Mouse (Mus musculus) embryonic facial prominence, embryonic 11.5 days (tissue): ENCODE measurements around the gene Sh2b2. TPM values are rescaled to one million over a fixed set of nuclear protein-coding genes. Genes with fewer than 3 reads are reported as not detected.

Source experiments
- ATAC-seq: fragments of 200-750 bp; cut with Nextera tagmentation; replicated peaks from 2 replicates; pipeline ENCODE4 v1.8.0; 2017; ENCODE audit warnings: low read depth; ENCODE audit not compliant: insufficient number of reproducible peaks, low FRiP score, low TSS enrichment
- DNase-seq: peaks from one replicate; pipeline ENCODE4 v3.0.0-alpha.2; 2015; ENCODE audit warnings: low spot score
- H3K27ac ChIP-seq: fragments of 300-500 bp; sonication (generic); replicated peaks from 2 replicates; pipeline ENCODE4 v1.5.1; 2014; ENCODE audit warnings: mild to moderate bottlenecking, low read depth, low read length, control low read depth
- H3K27me3 ChIP-seq: fragments of 300-500 bp; sonication (generic); 2 replicates; pipeline ENCODE4 v1.6.1; 2014; ENCODE audit warnings: mild to moderate bottlenecking, low read length, moderate library complexity, mixed read lengths; ENCODE audit not compliant: control insufficient read depth, insufficient read depth
- H3K36me3 ChIP-seq: fragments of 300-500 bp; sonication (generic); replicated peaks from 2 replicates; pipeline ENCODE4 v1.6.1; 2014; ENCODE audit warnings: low read depth, mild to moderate bottlenecking, low read length, moderate library complexity, mixed read lengths; ENCODE audit not compliant: control insufficient read depth, insufficient read depth
- H3K4me1 ChIP-seq: fragments of 300-500 bp; sonication (generic); 2 replicates; pipeline ENCODE4 v1.6.1; 2014; ENCODE audit warnings: low read length, mixed read lengths; ENCODE audit not compliant: control insufficient read depth, insufficient read depth
- H3K4me2 ChIP-seq: fragments of 300-500 bp; sonication (generic); 2 replicates; pipeline ENCODE4 v1.6.1; 2014; ENCODE audit warnings: low read depth, mild to moderate bottlenecking, control low read depth, low read length, moderate library complexity
- H3K4me3 ChIP-seq: fragments of 300-500 bp; sonication (generic); 2 replicates; pipeline ENCODE4 v1.5.1; 2014; ENCODE audit warnings: low read depth, low read length, control low read depth
- H3K9ac ChIP-seq: fragments of 300-500 bp; sonication (generic); replicated peaks from 2 replicates; pipeline ENCODE4 v1.6.1; 2014; ENCODE audit warnings: mild to moderate bottlenecking, control low read depth, low read length
- H3K9me3 ChIP-seq: fragments of 300-500 bp; sonication (generic); replicated peaks from 2 replicates; pipeline ENCODE4 v1.6.1; 2016; ENCODE audit warnings: mild to moderate bottlenecking, low read length, inconsistent platforms, mixed read lengths; ENCODE audit not compliant: control insufficient read depth
- WGBS: fragments of 180-500 bp; shearing (Covaris S2); extraction: QIAGEN DNeasy Blood & Tissue Kit; methylation state at CpG from one replicate; pipeline ENCODE4 v1.1.7; 2014; 5-methylcytosine and 5-hydroxymethylcytosine counted together
- polyA plus RNA-seq: library from polyadenylated mRNA; unstranded; fragments of >200 nt; fragmentation: Nextera tagmentation; extraction: Ambion mirVana; gene quantifications from 2 replicates; pipeline ENCODE4 v1.2.1, GENCODE M21; 2014

The Sh2b2 gene
- polyA plus RNA-seq, 1 experiment from 2014 or later = 9.8 TPM

- no peak for DNase-seq
- H3K9ac ChIP-seq = no peak overlapping the region
- H3K36me3 ChIP-seq = no peaks in the 10 kb centered on the region
- no peaks in the 10 kb centered on the region for H3K9me3 ChIP-seq
- 75% methylated on average over 9 of the region's 9 CpGs for WGBS
- H3K4me2 ChIP-seq = no peak overlapping the region
- no peaks in the 10 kb centered on the region for H3K27me3 ChIP-seq
- no peak for ATAC-seq
- no peaks in the 10 kb centered on the region for H3K4me1 ChIP-seq
- H3K4me3 ChIP-seq = no peak overlapping the region
- H3K27ac ChIP-seq = no peak overlapping the region
These were observed 73.4 kb downstream of the Sh2b2 start for GRCm38 (mm10) chr5:136172939-136173338.

DNA sequence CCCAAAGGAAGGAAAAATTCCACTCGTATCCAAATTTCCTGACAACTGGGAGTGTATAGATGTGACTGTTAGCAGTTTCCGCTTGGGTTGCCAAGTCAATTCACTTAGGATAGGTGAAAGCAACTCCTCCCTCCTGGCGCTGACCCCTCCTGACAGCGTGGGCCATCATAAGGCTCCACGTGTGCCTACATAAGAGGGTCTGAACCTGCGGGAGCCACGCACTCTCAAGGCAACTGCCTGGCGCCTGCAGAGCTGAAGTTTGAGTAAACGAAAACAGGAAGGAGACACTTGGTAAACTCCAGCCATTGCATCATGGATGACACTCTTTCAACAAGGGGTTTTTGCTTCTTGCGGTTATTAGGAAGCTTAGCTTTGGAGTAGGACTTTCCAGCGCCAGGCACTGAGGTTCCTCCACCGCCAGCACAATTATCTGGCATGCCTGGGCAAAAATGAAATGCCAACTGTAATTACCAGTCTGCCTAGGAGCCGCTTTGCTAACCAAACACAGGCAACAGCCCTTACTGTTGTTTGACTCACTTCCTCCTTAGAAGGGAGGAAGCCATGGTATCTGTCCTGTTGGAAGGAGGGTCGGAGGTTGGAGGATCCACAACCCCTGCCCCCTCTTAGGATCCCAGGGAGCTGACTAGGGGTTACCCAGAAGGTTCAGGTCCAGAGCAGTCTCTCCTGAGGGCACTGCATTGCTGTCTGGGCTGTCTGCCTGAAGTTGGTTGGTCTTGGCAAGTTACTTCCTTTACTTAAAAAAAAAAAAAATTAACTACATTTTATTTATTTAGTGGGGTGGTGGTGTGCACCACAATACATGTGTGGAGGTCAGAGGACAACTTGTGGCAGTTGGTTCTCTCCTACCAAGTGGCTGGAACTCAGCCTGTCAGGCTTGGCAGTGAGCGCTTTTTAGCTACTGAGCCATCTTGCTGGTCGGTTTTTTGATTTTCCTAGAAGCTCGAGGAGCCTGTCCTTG, 74.7 kb downstream of the Sh2b2 start:
- Histone ChIP-seq H3K4me1 (no peaks in the 10 kb centered on the region), H3K4me2 (peak overlapping the region; percentile 94), H3K36me3 (no peaks in the 10 kb centered on the region), H3K4me3 (peak overlapping the region; percentile 64; the same call in 1 of the 2 replicates), H3K27me3 (no peaks in the 10 kb centered on the region), H3K9ac (no peak overlapping the region), H3K27ac (no peak overlapping the region), H3K9me3 (no peaks in the 10 kb centered on the region)
- WGBS = 40% methylated on average over 17 of the region's 17 CpGs
- ATAC-seq (no peak), DNase-seq (no peak)

DNA sequence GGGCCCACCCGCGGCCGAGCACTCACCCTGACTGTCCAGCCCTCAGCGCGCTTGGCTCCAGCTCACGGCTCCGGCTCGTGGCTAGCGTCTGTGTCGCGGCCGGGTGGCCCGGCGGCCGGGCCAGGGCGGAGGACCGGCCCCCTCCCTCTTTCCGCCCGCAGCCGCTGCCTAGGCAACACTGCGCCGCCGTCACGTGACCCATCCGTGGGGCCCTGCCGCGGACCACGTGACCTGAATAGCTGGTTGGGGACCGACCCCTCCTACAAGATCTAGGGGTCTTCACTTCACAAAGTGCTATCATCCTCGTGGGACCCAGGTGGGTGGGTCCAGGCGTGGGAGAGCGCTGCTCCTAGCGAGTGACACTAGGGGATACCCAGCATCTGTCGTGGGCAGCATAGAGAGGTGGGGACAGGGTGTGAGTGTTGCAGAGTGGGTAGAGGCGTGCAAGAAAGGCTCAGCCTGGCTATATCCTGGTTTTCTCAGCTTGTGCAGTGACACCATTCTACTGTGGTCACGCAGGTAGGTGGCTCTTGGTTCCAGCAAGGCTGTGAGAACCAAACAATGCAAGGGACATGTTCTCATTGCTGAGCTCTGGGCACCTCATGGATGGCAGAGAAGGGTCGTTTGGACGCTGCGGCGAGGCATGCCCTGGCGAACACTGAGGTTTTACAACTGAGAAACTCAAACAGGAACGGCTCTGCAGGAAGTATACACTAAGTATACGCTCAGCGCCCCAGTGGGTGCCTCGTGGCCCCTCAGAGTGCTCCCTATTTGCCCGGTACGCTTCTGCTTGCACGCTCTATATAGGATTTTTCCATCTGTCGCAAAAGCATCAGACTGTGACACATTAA, 75.6 kb downstream of the Sh2b2 start, which contains the start of gene Orai2:
Gene Orai2, minus strand, starts transcription at position 202 of the 851 bp plus-strand sequence.
- peak within 1 kb of the TSS; percentile 94 for H3K4me2 ChIP-seq
- H3K4me1 ChIP-seq = no peaks in the 10 kb centered on the region
- no peaks in the 10 kb centered on the region for H3K27me3 ChIP-seq
- no peak within 1 kb of the TSS for H3K27ac ChIP-seq
- DNase-seq = peak; percentile 88
- H3K4me3 ChIP-seq = peak within 1 kb of the TSS; percentile 64
- H3K36me3 ChIP-seq = no peaks in the 10 kb centered on the region
- H3K9ac ChIP-seq = peak within 1 kb of the TSS; percentile 58
- WGBS = 4% methylated on average over 49 of the region's 49 CpGs
- peak; percentile 84 for ATAC-seq
- no peaks in the 10 kb centered on the region for H3K9me3 ChIP-seq

DNA sequence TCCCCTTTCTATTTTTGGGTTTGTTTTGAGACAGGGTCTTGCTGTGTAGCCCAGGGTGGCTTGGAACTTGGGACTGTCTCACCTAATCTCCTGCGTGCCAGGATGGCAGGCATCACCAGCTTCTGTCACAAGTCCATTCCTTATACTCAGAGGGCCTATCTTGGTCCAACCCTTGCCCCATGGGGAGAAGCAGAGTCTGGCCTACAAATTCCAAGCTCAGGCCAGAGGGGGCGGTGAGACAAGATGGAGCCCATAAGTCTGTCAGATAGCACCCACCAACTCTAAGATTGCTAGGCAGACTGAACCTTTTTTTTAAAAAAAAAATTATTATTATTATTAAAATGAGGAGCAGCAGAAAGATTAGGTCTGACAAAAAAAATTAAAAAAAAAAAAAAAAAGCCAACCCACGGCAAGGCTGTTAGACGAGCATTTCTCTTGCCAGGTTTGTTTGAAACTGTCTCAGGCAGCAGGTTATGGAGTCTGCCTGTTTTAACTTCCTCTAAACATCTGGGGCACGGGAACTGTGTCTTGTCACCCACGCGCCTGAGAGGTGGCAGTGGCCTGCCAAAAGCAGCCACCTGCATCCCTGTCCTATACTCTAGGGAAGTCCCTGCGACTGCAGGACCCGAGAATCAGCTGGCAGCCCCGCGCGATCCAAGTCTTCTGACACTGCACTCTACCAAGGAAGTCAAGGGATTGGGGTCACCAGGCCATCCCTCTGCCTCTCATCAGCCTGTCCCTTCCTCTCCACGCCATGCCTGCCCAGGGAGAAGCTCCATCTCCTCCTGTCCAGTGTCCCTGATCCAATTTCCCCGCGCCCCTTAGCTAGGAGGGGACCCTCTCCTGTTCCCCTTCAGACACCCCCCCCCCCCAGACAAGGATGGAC, 76.5 kb downstream of the Sh2b2 start:
- Histone ChIP-seq H3K9me3 (no peaks in the 10 kb centered on the region), H3K27ac (no peak overlapping the region), H3K4me1 (no peaks in the 10 kb centered on the region), H3K27me3 (no peaks in the 10 kb centered on the region), H3K4me2 (peak overlapping the region; percentile 94), H3K4me3 (peak overlapping the region; percentile 64), H3K9ac (peak overlapping the region; percentile 58), H3K36me3 (no peaks in the 10 kb centered on the region)
- no peak for DNase-seq
- WGBS = 13% methylated on average over 15 of the region's 15 CpGs
- peak; percentile 20; the same call in 1 of the 2 replicates for ATAC-seq

Other genes with a start within 250 kb of the Sh2b2 start
- gene Upk3b, start 208.1 kb downstream of the Sh2b2 start, polyA plus RNA-seq = 0.65 and 0.85 TPM in 2 replicates
- gene Upk3bl, start 192.1 kb downstream of the Sh2b2 start, polyA plus RNA-seq = 6.2 and 6.4 TPM in 2 replicates
- gene Rasa4, start 162.6 kb downstream of the Sh2b2 start, polyA plus RNA-seq = 3.8 and 5.5 TPM in 2 replicates
- 266 and 267 TPM in 2 replicates for gene Polr2j, start 129.9 kb downstream of the Sh2b2 start, polyA plus RNA-seq
- 42.1 and 45.1 TPM in 2 replicates for gene Lrwd1, start 110.5 kb downstream of the Sh2b2 start, polyA plus RNA-seq
- 17.2 and 17.7 TPM in 2 replicates for gene Alkbh4, start 110.4 kb downstream of the Sh2b2 start, polyA plus RNA-seq
- 6.0 and 6.2 TPM in 2 replicates for gene Orai2, start 75.8 kb downstream of the Sh2b2 start, polyA plus RNA-seq
- 70.7 and 75.6 TPM in 2 replicates for gene Prkrip1, start 47.6 kb downstream of the Sh2b2 start, polyA plus RNA-seq